8 mouse cellular contexts compared by ENCODE assay signal in the genomic region with DNA sequence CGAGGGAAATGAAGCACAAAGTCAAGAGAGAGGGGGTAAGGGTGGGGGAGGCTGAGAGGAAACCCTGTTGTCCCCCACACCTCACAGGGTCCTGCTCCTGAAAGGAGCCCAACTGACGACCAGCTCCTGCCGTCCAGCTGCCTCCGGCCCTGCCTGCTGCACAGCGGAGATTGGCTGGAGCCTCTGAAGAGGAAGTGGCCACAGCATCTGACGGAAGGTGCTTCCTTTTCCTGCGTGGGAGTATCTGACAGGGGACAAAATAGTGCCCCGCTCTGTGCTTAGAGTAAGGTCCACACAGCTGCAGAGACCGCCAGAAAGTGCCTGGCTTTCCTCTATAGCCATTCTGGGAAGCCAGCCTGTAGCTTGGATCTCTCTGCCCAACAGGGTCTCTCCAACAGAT. TPM values are rescaled to one million over a fixed set of nuclear protein-coding genes. Genes with fewer than 3 reads are reported as not detected.
DNase-seq lines count a peak whose midpoint lies in the region; ATAC-seq and TF ChIP-seq lines count a peak whose summit lies in the region.

No protein-coding gene starts in this region.

- H3K79me2 ChIP-seq in heart, adult 2 months (replicated peaks; ENCODE audit: control insufficient read depth, insufficient read depth, low read length), result no peaks in the 10 kb centered on the region

- no peak overlapping the region for H3K4me2 ChIP-seq in hindbrain, embryonic 13.5 days
- no peak overlapping the region for H3K4me2 ChIP-seq in hindbrain, embryonic 12.5 days (replicated peaks)
- peak overlapping the region; percentile 34; the same call in 1 of the 2 replicates for H3K4me2 ChIP-seq in kidney, postnatal 0 days (ENCODE audit: low read length)

- TF ChIP-seq POLR2A in heart, adult 2 months (IDR thresholded peaks at IDR 0.05; ENCODE audit: insufficient read depth, low read depth, low read length), result peak; percentile 86

- no peaks in the 10 kb centered on the region for H3K4me1 ChIP-seq in hindbrain, embryonic 13.5 days (replicated peaks)
- no peaks in the 10 kb centered on the region for H3K4me1 ChIP-seq in hindbrain, embryonic 12.5 days
- peaks cover 2% of the 10 kb centered on the region; the same call in 1 of the 2 replicates for H3K4me1 ChIP-seq in heart, adult 2 months (ENCODE audit: control insufficient read depth, insufficient read depth, low read length)
- no peaks in the 10 kb centered on the region for H3K4me1 ChIP-seq in kidney, postnatal 0 days (replicated peaks; ENCODE audit: insufficient read depth, low read length)

- no peaks in the 10 kb centered on the region for H3K9me3 ChIP-seq in hindbrain, embryonic 13.5 days
- H3K9me3 ChIP-seq in hindbrain, embryonic 12.5 days (replicated peaks), result no peaks in the 10 kb centered on the region
- no peaks in the 10 kb centered on the region for H3K9me3 ChIP-seq in kidney, postnatal 0 days (replicated peaks; ENCODE audit: low read length)

- no peak for TF ChIP-seq CTCF in heart, adult 2 months (IDR thresholded peaks at IDR 0.05)
- TF ChIP-seq CTCF in kidney, postnatal 0 days (IDR thresholded peaks at IDR 0.05; ENCODE audit: low read depth), result no peak

- intact Hi-C loops in heart, adult 2 months (cut with DNase I), result loop anchor here (2.0 kb wide), 1 partner anchor 17 kb away; no protein-coding TSS in a partner anchor

- H3K9ac ChIP-seq in hindbrain, embryonic 13.5 days, result no peak overlapping the region
- no peak overlapping the region for H3K9ac ChIP-seq in hindbrain, embryonic 12.5 days
- H3K9ac ChIP-seq in heart, adult 2 months (ENCODE audit: low read depth, low read length), result peak overlapping the region; percentile 22
- no peak overlapping the region for H3K9ac ChIP-seq in kidney, postnatal 0 days (ENCODE audit: low read depth, low read length)

- ATAC-seq in hindbrain, embryonic 13.5 days (ENCODE audit: low FRiP score), result no peak
- no peak for ATAC-seq in hindbrain, embryonic 12.5 days (ENCODE audit: low FRiP score)
- ATAC-seq in kidney, postnatal 0 days (replicated peaks; ENCODE audit: low FRiP score, low read depth), result no peak
- ATAC-seq in frontal cortex, adult (ENCODE audit: low TSS enrichment), result no peak

- no peak overlapping the region for H3K27ac ChIP-seq in hindbrain, embryonic 13.5 days
- H3K27ac ChIP-seq in hindbrain, embryonic 12.5 days, result no peak overlapping the region
- peak overlapping the region; percentile 76 for H3K27ac ChIP-seq in heart, adult 2 months
- H3K27ac ChIP-seq in kidney, postnatal 0 days, result 0 out of 2 replicates have a peak overlapping the region, but pooled peaks have one; percentile 21

- H3K36me3 ChIP-seq in hindbrain, embryonic 13.5 days, result no peaks in the 10 kb centered on the region
- no peaks in the 10 kb centered on the region for H3K36me3 ChIP-seq in hindbrain, embryonic 12.5 days
- H3K36me3 ChIP-seq in heart, adult 2 months (ENCODE audit: control insufficient read depth, insufficient read depth, low read length), result no peaks in the 10 kb centered on the region
- no peaks in the 10 kb centered on the region for H3K36me3 ChIP-seq in kidney, postnatal 0 days (ENCODE audit: insufficient read depth, low read length)

- 79% methylated on average over 9 of the region's 9 CpGs for WGBS in hindbrain, embryonic 13.5 days
- WGBS in hindbrain, embryonic 12.5 days, result 82% methylated on average over 9 of the region's 9 CpGs
- WGBS in heart, adult 2 months, result 31% methylated on average over 9 of the region's 9 CpGs
- WGBS in kidney, postnatal 0 days, result 46% methylated on average over 9 of the region's 9 CpGs

- peak overlapping the region; percentile 3; the same call in 1 of the 2 replicates for H3K4me3 ChIP-seq in hindbrain, embryonic 13.5 days
- no peak overlapping the region for H3K4me3 ChIP-seq in hindbrain, embryonic 12.5 days
- H3K4me3 ChIP-seq in heart, adult 2 months, result peak overlapping the region; percentile 50
- peak overlapping the region; percentile 23 for H3K4me3 ChIP-seq in kidney, postnatal 0 days (replicated peaks; ENCODE audit: low read depth, low read length)

- peak; percentile 61 to 79 for DNase-seq in heart, adult 2 months
- peak; percentile 66 for DNase-seq in kidney, postnatal 0 days (ENCODE audit: low spot score)
- DNase-seq in lung, postnatal 36 days, result peak; percentile 71
- no peak for DNase-seq in testis, postnatal 14 days (ENCODE audit: low spot score)
- DNase-seq in layer of hippocampus, postnatal 14 days (ENCODE audit: low spot score in 2 of 2), result no peak

- H3K27me3 ChIP-seq in hindbrain, embryonic 13.5 days, result no peaks in the 10 kb centered on the region
- H3K27me3 ChIP-seq in hindbrain, embryonic 12.5 days, result no peaks in the 10 kb centered on the region
- no peaks in the 10 kb centered on the region for H3K27me3 ChIP-seq in heart, adult 2 months (ENCODE audit: control insufficient read depth, insufficient read depth, low read length)
- H3K27me3 ChIP-seq in kidney, postnatal 0 days (ENCODE audit: insufficient read depth, low read length), result no peaks in the 10 kb centered on the region

- peak; percentile 57; the same call in 1 of the 2 replicates for TF ChIP-seq EP300 in heart, adult 2 months (IDR thresholded peaks at IDR 0.05; ENCODE audit: insufficient read depth, low read depth, low read length)

RNA-seq across cellular contexts. Expression of gene Arhgap25, which starts 36.9 kb away (rescaled TPM):
- 1.6 and 2.4 TPM in 2 replicates for polyA plus RNA-seq in hindbrain, embryonic 13.5 days (2015; fragmentation: Nextera tagmentation; extraction: Ambion mirVana)
- polyA plus RNA-seq in hindbrain, embryonic 12.5 days (2016; fragmentation: Nextera tagmentation; extraction: Ambion mirVana), result 2.3 and 2.8 TPM in 2 replicates
- 1 to 10 TPM; 3.2 to 3.8 TPM for total RNA-seq in heart, adult 2 months (2021)
- 1.8 and 1.9 TPM in 2 replicates for polyA plus RNA-seq in heart, adult 2 months (2012; rRNA removed)
- polyA plus RNA-seq in kidney, postnatal 0 days (2015; fragmentation: Nextera tagmentation; extraction: Ambion mirVana), result 4.1 and 4.4 TPM in 2 replicates
- 1 to 10 TPM; 2.7 to 3.3 TPM for total RNA-seq in layer of hippocampus, postnatal 14 days (2021)

Comparison
In these comparisons a context has a peak if more than half of its experiments do, and no peak if none do; other contexts are left out.
1. H3K27ac ChIP-seq: peak in heart, adult 2 months (single experiment) and kidney, postnatal 0 days (single experiment); none in hindbrain, embryonic 13.5 days (single experiment) and hindbrain, embryonic 12.5 days (single experiment).
2. DNase-seq: peak in heart, adult 2 months (2 of 2), kidney, postnatal 0 days (single experiment) and lung, postnatal 36 days (single experiment); none in testis, postnatal 14 days (single experiment) and layer of hippocampus, postnatal 14 days (0 of 2).